ENCODE assay signal across 15 mouse cellular contexts in the genomic region with DNA sequence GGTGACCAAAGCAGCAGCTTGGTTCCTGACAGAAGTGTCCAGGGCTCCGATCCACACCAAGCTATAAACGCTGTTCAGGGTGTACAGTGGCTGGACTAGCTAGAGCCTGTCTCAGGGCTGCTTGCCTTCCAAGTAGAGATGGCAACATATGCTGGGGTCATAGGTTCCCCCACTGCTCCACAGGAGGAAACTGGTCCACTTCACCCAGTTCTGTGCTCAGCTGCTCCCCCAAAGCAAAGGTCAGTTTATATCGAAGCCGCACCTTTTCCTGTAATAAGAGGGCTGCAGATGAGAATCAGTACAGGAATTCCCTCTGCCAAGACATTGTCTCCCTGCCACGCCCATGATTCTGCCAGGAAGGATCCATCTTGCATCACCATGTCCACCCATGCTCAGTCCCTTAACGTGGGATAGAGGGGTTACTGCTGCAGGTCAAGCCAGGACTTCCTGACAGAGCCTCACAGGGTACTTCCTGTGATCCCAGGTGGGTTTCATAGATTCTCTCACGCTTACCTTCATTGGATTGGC.
"Had no signal": no experiment of that assay in that cellular context is flagged by ENCODE, and none has a peak within 500 bp of the region (broad histone marks: within the 10 kb centered on the region; RNA-seq: fewer than 3 reads in every experiment).

No protein-coding gene starts in this region.

- H3K4me1 ChIP-seq: limb, embryonic 13.5 days; midbrain, embryonic 13.5 days; neural tube, embryonic 15.5 days had no signal

- H3K9me3 ChIP-seq: limb, embryonic 13.5 days; midbrain, embryonic 13.5 days; neural tube, embryonic 15.5 days had no signal

- H3K4me3 ChIP-seq: layer of hippocampus, adult 2 months; limb, embryonic 13.5 days; midbrain, embryonic 13.5 days; neural tube, embryonic 15.5 days had no signal

- H3K27me3 ChIP-seq: limb, embryonic 13.5 days; midbrain, embryonic 13.5 days; neural tube, embryonic 15.5 days had no signal

- DNase-seq: kidney, adult 11 months; kidney, adult 9 months; kidney, postnatal 4 days; left cerebral cortex, postnatal 4 days; lung, embryonic 14.5 days; right cerebral cortex, adult 18-20 months; right cerebral cortex, postnatal 25 days; thymus, adult 2 months; thymus, postnatal 25 days had no signal

- H3K9ac ChIP-seq: limb, embryonic 13.5 days; liver, embryonic 14.5 days; lung, embryonic 14.5 days; midbrain, embryonic 13.5 days; neural tube, embryonic 15.5 days had no signal

- H3K27ac ChIP-seq: kidney, postnatal 0 days; layer of hippocampus, adult 2 months; limb, embryonic 13.5 days; liver, embryonic 14.5 days; midbrain, embryonic 13.5 days; neural tube, embryonic 15.5 days had no signal

- H3K4me2 ChIP-seq: limb, embryonic 13.5 days; lung, embryonic 14.5 days; midbrain, embryonic 13.5 days; neural tube, embryonic 15.5 days had no signal

- ATAC-seq: midbrain, embryonic 13.5 days had no signal
